Mouse (Mus musculus): Measurements from ENCODE around the gene Tmco1.

Tmco1 gene

GRCm38 (mm10) chr1:167283441-167284257 lies 24.5 kb upstream of the Tmco1 start:
- DNase-seq (ENCODE audit: extremely low read depth, low read depth, low spot score): no peak

GRCm38 (mm10) chr1:167284258-167284836 lies 23.8 kb upstream of the Tmco1 start:
- no peak for DNase-seq (ENCODE audit: extremely low read depth, low read depth, low spot score)

GRCm38 (mm10) chr1:167284837-167285319 lies 23.3 kb upstream of the Tmco1 start:
- DNase-seq (ENCODE audit: extremely low read depth, low read depth, low spot score): no peak

DNA sequence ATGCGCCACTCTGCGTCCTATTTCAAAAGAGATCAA lies 23.0 kb upstream of the Tmco1 start, which contains the start of gene Uck2:
Uck2 (minus strand) TSS at position 1 of the 36 bp plus-strand sequence.
- DNase-seq (ENCODE audit: extremely low read depth, low read depth, low spot score): no peak

DNA sequence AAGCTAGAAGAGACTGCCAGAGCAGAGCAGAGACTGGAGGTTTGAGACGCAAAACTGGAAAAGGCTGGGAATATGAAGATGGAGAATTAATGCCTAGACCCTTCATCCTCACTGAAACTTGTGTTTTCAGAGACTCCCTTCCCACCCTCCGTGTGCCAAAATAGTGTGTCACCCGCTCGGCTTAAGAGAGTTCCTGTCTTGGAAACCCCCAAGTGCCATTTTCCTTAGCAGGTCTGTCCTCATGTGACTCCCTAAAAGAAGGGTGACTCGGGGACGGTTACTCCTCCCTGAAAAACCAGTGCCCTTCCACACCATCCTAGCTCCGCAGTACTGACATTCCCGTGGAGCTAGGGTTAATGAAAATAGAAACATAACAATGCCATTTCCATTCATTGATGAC lies 22.8 kb upstream of the Tmco1 start:
- DNase-seq (ENCODE audit: extremely low read depth, low read depth, low spot score): no peak

- no peak for DNase-seq (ENCODE audit: extremely low read depth, low read depth, low spot score)
Observed at GRCm38 (mm10) chr1:167287156-167287555, 21.0 kb upstream of the Tmco1 start.

DNA sequence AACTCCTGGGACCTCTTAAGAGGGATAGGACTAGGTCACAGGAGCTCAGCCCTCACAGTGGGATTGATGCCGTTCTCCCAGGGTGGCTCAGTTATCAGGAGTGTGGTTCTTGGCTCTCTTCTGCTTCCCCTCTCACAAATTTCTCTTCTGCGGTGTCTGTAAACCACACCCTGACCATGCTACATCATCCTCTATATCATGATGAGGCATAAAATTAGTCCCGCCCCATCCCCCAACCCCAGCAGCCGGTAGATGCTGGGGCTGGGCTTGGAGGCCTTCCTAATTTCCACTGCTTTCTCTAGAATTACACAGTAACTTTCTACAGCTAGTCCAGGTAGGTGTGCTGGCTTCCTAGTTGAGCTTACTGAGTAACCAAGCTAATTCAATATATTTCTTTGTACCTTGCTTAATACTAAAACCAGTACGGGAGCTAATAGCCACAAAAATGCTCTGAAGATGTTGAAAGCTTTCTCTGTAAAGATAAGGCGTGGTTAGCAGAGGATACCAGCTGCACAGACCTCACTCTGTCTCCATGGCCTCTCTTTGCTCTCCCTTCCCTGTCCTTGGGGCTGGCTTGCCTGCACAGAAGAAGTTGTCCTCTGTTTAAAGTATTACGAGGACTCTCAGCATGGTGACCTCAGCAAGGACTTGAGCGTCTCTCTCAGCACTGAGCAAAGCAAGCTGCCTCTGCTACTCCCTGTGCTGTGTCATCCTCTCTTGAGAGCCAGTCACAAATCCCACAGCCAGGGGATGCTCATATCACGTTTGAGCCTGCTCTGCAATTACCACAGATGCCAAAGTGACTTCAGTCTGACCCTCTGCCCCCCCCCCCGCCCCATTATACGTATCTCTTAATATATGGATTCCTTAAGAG lies 19.3 kb upstream of the Tmco1 start:
- no peak for DNase-seq (ENCODE audit: extremely low read depth, low read depth, low spot score)

DNA sequence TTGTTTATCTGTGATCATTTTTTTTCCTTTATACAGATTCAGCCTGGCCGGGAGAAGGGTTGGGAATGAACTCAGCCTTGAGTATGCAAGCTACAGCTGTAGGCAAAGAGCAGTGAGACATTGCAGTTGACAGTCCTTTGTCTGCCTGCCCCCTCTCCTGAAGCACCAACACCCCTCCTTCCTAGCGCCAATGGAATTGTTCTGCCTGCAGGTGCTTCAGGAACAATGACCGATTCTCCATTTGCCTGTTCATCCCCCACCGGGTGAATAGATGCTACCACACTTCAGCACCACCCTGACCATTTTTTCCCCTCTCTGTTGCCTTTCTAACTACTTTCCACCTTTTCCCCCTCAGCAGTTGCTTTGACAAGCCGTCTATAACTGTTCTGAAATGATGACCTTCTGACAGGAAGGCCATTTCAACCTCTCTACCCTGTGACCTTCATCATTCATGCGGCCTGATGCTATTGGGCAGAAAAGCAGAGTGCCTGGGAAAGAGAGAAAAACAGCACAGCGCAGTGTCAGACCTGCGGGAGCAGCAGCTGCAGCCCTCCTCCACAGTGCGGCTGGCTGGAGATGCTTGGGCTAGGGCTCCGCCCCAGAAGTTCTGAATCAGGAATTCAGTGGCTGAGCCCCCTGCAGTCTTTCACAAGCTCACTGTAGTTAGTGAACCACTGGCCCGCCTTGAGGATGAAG lies 18.5 kb upstream of the Tmco1 start:
- DNase-seq (ENCODE audit: extremely low read depth, low read depth, low spot score): no peak

GRCm38 (mm10) chr1:167290263-167290592 lies 17.9 kb upstream of the Tmco1 start:
- DNase-seq (ENCODE audit: extremely low read depth, low read depth, low spot score): no peak

DNA sequence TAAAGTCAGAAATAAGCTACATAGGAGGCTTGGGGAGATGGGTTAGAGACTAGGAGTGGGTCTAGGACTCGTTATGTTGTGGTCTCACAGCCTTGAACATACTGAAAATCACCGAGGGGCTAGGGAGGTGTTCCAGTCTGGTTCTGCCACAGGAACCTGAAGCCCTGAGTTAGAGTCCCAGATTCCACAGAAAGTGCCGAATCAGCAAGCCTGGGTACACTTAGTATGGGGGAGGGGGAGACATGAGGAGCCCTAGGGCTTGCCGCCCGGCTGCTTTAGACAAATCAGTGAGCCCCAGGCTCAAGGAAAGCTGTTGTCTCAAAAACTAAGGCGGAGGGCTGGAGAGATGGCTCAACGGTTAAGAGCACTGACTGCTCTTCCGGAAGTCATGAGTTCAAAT lies 16.6 kb upstream of the Tmco1 start:
- DNase-seq (ENCODE audit: extremely low read depth, low read depth, low spot score): no peak

GRCm38 (mm10) chr1:167292447-167292846 lies 15.7 kb upstream of the Tmco1 start:
- DNase-seq (ENCODE audit: extremely low read depth, low read depth, low spot score): no peak

DNA sequence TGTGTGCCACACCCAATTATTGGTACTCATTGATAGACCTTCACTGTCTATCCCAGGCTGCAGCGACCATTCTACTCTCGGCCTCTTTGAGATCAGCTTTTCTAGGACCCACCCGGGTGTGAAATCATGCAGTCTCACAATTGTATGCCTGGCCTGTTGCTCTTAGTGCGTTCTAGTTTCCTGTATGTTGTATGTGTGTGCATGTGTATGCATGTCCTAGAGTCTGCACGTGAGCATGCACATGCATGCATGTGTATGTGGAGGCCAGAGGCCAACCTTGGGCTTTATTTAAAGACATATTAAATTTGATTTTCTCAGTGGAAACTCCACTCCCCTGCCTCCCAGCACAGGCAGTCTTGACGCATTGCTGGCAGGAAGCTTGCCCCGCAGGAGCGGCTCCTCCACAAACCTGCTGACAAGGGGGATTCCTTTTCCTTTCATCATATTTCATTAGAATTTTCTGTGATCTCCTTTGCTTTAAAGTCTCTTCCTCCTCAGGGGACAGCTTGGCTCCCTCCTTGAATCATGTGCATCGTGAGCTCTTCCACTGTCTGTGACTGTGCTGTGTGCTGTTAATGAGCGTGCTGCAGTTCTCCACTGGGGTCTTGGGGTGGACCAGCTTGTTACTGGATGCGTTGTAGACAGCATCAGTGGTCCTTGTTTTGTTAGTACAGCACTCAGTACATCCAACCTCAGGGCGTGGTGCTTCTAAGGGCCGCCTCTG lies 12.3 kb upstream of the Tmco1 start:
- DNase-seq (ENCODE audit: extremely low read depth, low read depth, low spot score): no peak

- no peak for DNase-seq (ENCODE audit: extremely low read depth, low read depth, low spot score)
Observed at GRCm38 (mm10) chr1:167300122-167300521, 8.1 kb upstream of the Tmco1 start.

GRCm38 (mm10) chr1:167305501-167306137 lies 2.6 kb upstream of the Tmco1 start:
- no peak for DNase-seq (ENCODE audit: extremely low read depth, low read depth, low spot score)

- no peak for DNase-seq (ENCODE audit: extremely low read depth, low read depth, low spot score)
Observed at GRCm38 (mm10) chr1:167306451-167307240, 1.5 kb upstream of the Tmco1 start.

- DNase-seq (ENCODE audit: extremely low read depth, low read depth, low spot score): no peak
Observed at GRCm38 (mm10) chr1:167307674-167308073, 504 bp upstream of the Tmco1 start.

- no peak for DNase-seq (ENCODE audit: extremely low read depth, low read depth, low spot score)
Observed at GRCm38 (mm10) chr1:167312367-167312766, 4.2 kb downstream of the Tmco1 start.

DNA sequence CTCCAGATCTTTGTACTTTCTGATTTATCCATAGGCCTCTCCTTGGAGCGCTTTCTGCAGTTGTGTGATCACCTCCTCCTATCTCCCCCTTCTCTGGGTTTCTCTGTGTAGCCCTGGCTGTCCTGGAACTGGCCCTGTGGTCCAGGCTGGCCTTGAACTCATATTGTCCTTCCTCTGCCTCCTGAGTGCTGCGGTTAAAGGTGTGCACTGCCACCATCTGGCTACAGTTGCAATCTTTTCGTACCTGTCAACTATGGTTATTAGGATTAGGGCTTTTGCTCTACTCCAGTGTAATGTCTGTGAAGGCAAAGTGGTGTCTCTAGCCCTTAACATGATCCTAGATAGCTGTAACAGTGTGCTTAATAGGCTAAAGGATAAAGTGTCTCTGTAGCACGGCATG lies 5.0 kb downstream of the Tmco1 start:
- no peak for DNase-seq (ENCODE audit: extremely low read depth, low read depth, low spot score)

DNA sequence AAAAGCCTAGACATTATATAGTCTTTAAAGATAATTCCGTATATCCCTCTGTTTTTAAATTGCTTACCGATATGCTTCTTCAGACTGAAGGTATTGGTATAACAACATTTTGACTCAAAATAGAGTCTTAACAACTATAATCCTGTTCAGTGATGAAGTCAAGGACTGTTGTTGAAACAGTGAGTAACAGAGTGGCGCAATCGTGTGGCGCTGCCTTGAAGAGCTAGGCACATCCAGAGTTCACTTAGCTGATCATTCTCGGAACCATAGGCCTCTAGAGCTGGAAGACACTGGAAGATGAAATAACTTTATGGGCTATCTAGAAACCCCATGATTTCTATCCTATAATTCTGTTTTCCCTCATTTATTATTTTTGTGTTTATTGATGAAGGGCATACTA lies 13.5 kb downstream of the Tmco1 start:
- no peak for DNase-seq (ENCODE audit: extremely low read depth, low read depth, low spot score)

- DNase-seq (ENCODE audit: extremely low read depth, low read depth, low spot score): no peak
Observed at GRCm38 (mm10) chr1:167328776-167329175, 20.6 kb downstream of the Tmco1 start.
